Mouse (Mus musculus) intestine, postnatal 0 days (tissue): ENCODE measurements at regions not wholly inside any gene's neighbourhood (a gene's known extent, or its start where the extent isn't known, plus 50 kb on each side); places are given as distances from the start of the nearest gene placed in this dataset.

Experiments used
- ATAC-seq: fragments of 200-750 bp; cut with Nextera tagmentation; 2 replicates; pipeline ENCODE4 v1.8.0; 2017; ENCODE audit warnings: mild to moderate bottlenecking, moderate TSS enrichment, moderate library complexity
- H3K27ac ChIP-seq: fragments of 300-500 bp; sonication (generic); 2 replicates; pipeline ENCODE4 v1.5.1; 2014; ENCODE audit warnings: mild to moderate bottlenecking, low read depth, low read length, moderate library complexity
- H3K27me3 ChIP-seq: fragments of 300-500 bp; sonication (generic); replicated peaks from 2 replicates; pipeline ENCODE4 v1.6.1; 2014; ENCODE audit warnings: low read length, mixed read lengths; ENCODE audit not compliant: control insufficient read depth, insufficient read depth
- H3K36me3 ChIP-seq: fragments of 300-500 bp; sonication (generic); 2 replicates; pipeline ENCODE4 v1.6.1; 2014; ENCODE audit warnings: mild to moderate bottlenecking, moderate library complexity; ENCODE audit not compliant: control insufficient read depth, insufficient read depth
- H3K4me1 ChIP-seq: fragments of 300-500 bp; sonication (generic); replicated peaks from 2 replicates; pipeline ENCODE4 v1.6.1; 2014; ENCODE audit warnings: antibody characterized with exemption, low read length, mixed read lengths; ENCODE audit not compliant: control insufficient read depth, insufficient read depth
- H3K4me2 ChIP-seq: fragments of 300-500 bp; sonication (generic); replicated peaks from 2 replicates; pipeline ENCODE4 v1.6.1; 2014; ENCODE audit warnings: low read depth, mild to moderate bottlenecking, moderate library complexity
- H3K4me3 ChIP-seq: fragments of 300-500 bp; sonication (generic); 2 replicates; pipeline ENCODE4 v1.5.1; 2014; ENCODE audit warnings: low read depth, low read length
- H3K9ac ChIP-seq: fragments of 300-500 bp; sonication (generic); 2 replicates; pipeline ENCODE4 v1.6.1; 2014; ENCODE audit warnings: mild to moderate bottlenecking, low read depth, low read length
- H3K9me3 ChIP-seq: fragments of 300-500 bp; sonication (generic); 2 replicates; pipeline ENCODE4 v1.6.1; 2016; ENCODE audit warnings: mixed run types; ENCODE audit not compliant: control insufficient read depth
- CTCF ChIP-seq: sonication (generic); IDR thresholded peaks from 2 replicates; pipeline ENCODE4 v1.5.1; 2016; ENCODE audit warnings: low read depth, mild to moderate bottlenecking, control low read depth, antibody characterized with exemption, moderate library complexity
- WGBS: fragments of 180-500 bp; shearing (Covaris S2); extraction: QIAGEN DNeasy Blood & Tissue Kit; methylation state at CpG from one replicate; pipeline ENCODE4 v1.1.7; 2014; 5-methylcytosine and 5-hydroxymethylcytosine counted together

GRCm38 (mm10) chr12:70714281-70714679 is 111.0 kb upstream of the Frmd6 start:
- TF ChIP-seq CTCF: no peak
- Histone ChIP-seq H3K4me1 (no peaks in the 10 kb centered on the region), H3K4me3 (no peak overlapping the region), H3K4me2 (no peak overlapping the region), H3K27me3 (no peaks in the 10 kb centered on the region), H3K9ac (no peak overlapping the region), H3K36me3 (no peaks in the 10 kb centered on the region), H3K27ac (no peak overlapping the region), H3K9me3 (no peaks in the 10 kb centered on the region)
- 80% methylated on average over 11 of the region's 11 CpGs for WGBS
- ATAC-seq: no peak

- no peak for TF ChIP-seq CTCF
- 97% methylated on average over 2 of the region's 2 CpGs for WGBS
- H3K4me1 ChIP-seq: no peaks in the 10 kb centered on the region
These were observed 109.5 kb upstream of the Frmd6 start for GRCm38 (mm10) chr12:70715836-70716235.

GRCm38 (mm10) chr12:70718602-70719001 is 106.7 kb upstream of the Frmd6 start:
- no peak for ATAC-seq
- H3K27me3 ChIP-seq: no peaks in the 10 kb centered on the region
- H3K9me3 ChIP-seq: no peaks in the 10 kb centered on the region
- H3K4me3 ChIP-seq: no peak overlapping the region
- H3K4me1 ChIP-seq: no peaks in the 10 kb centered on the region
- H3K4me2 ChIP-seq: no peak overlapping the region
- no peak overlapping the region for H3K27ac ChIP-seq
- no peaks in the 10 kb centered on the region for H3K36me3 ChIP-seq
- WGBS: 10% methylated on average over 1 of the region's 1 CpGs
- no peak for TF ChIP-seq CTCF
- no peak overlapping the region for H3K9ac ChIP-seq

More at GRCm38 (mm10) chr12:70715836-70716235, 109.5 kb upstream of the Frmd6 start:
- H3K9me3 ChIP-seq: no peaks in the 10 kb centered on the region
- no peaks in the 10 kb centered on the region for H3K27me3 ChIP-seq
- no peak overlapping the region for H3K9ac ChIP-seq
- H3K27ac ChIP-seq: no peak overlapping the region
- no peak overlapping the region for H3K4me3 ChIP-seq
- no peak overlapping the region for H3K4me2 ChIP-seq
- ATAC-seq: no peak
- no peaks in the 10 kb centered on the region for H3K36me3 ChIP-seq

- 75% methylated on average over 4 of the region's 4 CpGs for WGBS
- Histone ChIP-seq H3K27me3 (no peaks in the 10 kb centered on the region), H3K4me2 (no peak overlapping the region), H3K4me1 (no peaks in the 10 kb centered on the region), H3K36me3 (no peaks in the 10 kb centered on the region), H3K9ac (no peak overlapping the region), H3K9me3 (no peaks in the 10 kb centered on the region), H3K4me3 (no peak overlapping the region), H3K27ac (no peak overlapping the region)
- no peak for ATAC-seq
- no peak for TF ChIP-seq CTCF
These were observed 106.1 kb upstream of the Frmd6 start for GRCm38 (mm10) chr12:70719255-70719654.

- Histone ChIP-seq H3K9ac (no peak overlapping the region), H3K36me3 (no peaks in the 10 kb centered on the region), H3K4me3 (no peak overlapping the region), H3K27ac (no peak overlapping the region), H3K4me1 (no peaks in the 10 kb centered on the region), H3K4me2 (no peak overlapping the region), H3K9me3 (no peaks in the 10 kb centered on the region), H3K27me3 (no peaks in the 10 kb centered on the region)
- no peak for ATAC-seq
- TF ChIP-seq CTCF: no peak
- WGBS: 66% methylated on average over 12 of the region's 12 CpGs
These were observed 105.0 kb upstream of the Frmd6 start for GRCm38 (mm10) chr12:70720178-70720894.

GRCm38 (mm10) chr12:70725326-70725725 is 100.0 kb upstream of the Frmd6 start:
- Histone ChIP-seq H3K27ac (no peak overlapping the region), H3K4me3 (no peak overlapping the region), H3K9ac (no peak overlapping the region), H3K4me1 (no peaks in the 10 kb centered on the region), H3K36me3 (no peaks in the 10 kb centered on the region), H3K9me3 (no peaks in the 10 kb centered on the region), H3K27me3 (no peaks in the 10 kb centered on the region), H3K4me2 (no peak overlapping the region)
- ATAC-seq: no peak
- WGBS: 84% methylated on average over 1 of the region's 1 CpGs
- no peak for TF ChIP-seq CTCF
